Mouse (Mus musculus): ENCODE results near the gene Tmem131.
"Not testable (repeated sequence)": the region's sequence is repeated elsewhere in the genome, so short reads cannot be mapped to it uniquely, and the experiment has no call there.

Tmem131 gene

GRCm38 (mm10) chr1:36835593-36835992 lies 107.9 kb downstream of the Tmem131 start:
- DNase-seq (ENCODE audit: low spot score in 2 of 2): no peak

GRCm38 (mm10) chr1:36834090-36834489 lies 109.4 kb downstream of the Tmem131 start:
- no peak for DNase-seq (ENCODE audit: low spot score in 2 of 2)

- DNase-seq (ENCODE audit: low spot score in 2 of 2): no peak
Measured at GRCm38 (mm10) chr1:36830913-36831866, 112.3 kb downstream of the Tmem131 start.

GRCm38 (mm10) chr1:36824356-36824755 lies 119.1 kb downstream of the Tmem131 start:
- DNase-seq (ENCODE audit: low spot score in 2 of 2): no peak

GRCm38 (mm10) chr1:36821918-36822317 lies 121.5 kb downstream of the Tmem131 start:
- not testable (repeated sequence) for DNase-seq (ENCODE audit: low spot score in 2 of 2)

- DNase-seq (ENCODE audit: low spot score in 2 of 2): no peak
Measured at GRCm38 (mm10) chr1:36815166-36815565, 128.3 kb downstream of the Tmem131 start.

GRCm38 (mm10) chr1:36814271-36814903 lies 129.1 kb downstream of the Tmem131 start:
- no peak for DNase-seq (ENCODE audit: low spot score in 2 of 2)

GRCm38 (mm10) chr1:36813415-36813814 lies 130.1 kb downstream of the Tmem131 start:
- no peak for DNase-seq (ENCODE audit: low spot score in 2 of 2)

GRCm38 (mm10) chr1:36811806-36812205 lies 131.7 kb downstream of the Tmem131 start:
- no peak for DNase-seq (ENCODE audit: low spot score in 2 of 2)

- DNase-seq (ENCODE audit: low spot score in 2 of 2): peak in 1 of 2 experiments; percentile 45
Measured at GRCm38 (mm10) chr1:36807782-36808565, 135.5 kb downstream of the Tmem131 start.

GRCm38 (mm10) chr1:36807086-36807485 lies 136.4 kb downstream of the Tmem131 start:
- peak in 1 of 2 experiments; percentile 26 for DNase-seq (ENCODE audit: low spot score in 2 of 2)

- DNase-seq (ENCODE audit: low spot score in 2 of 2): no peak
Measured at GRCm38 (mm10) chr1:36806181-36806905, 137.1 kb downstream of the Tmem131 start.

- no peak for DNase-seq (ENCODE audit: low spot score in 2 of 2)
Measured at GRCm38 (mm10) chr1:36804833-36805232, 138.6 kb downstream of the Tmem131 start.

- DNase-seq (ENCODE audit: low spot score in 2 of 2): no peak
Measured at GRCm38 (mm10) chr1:36804259-36804658, 139.2 kb downstream of the Tmem131 start.

GRCm38 (mm10) chr1:36800379-36801011 lies 143.0 kb downstream of the Tmem131 start:
- no peak for DNase-seq (ENCODE audit: low spot score in 2 of 2)

GRCm38 (mm10) chr1:36797481-36797880 lies 146.0 kb downstream of the Tmem131 start:
- DNase-seq (ENCODE audit: low spot score in 2 of 2): no peak

GRCm38 (mm10) chr1:36796711-36797110 lies 146.8 kb downstream of the Tmem131 start:
- no peak for DNase-seq (ENCODE audit: low spot score in 2 of 2)

GRCm38 (mm10) chr1:36789416-36789815 lies 154.1 kb downstream of the Tmem131 start:
- no peak for DNase-seq (ENCODE audit: low spot score in 2 of 2)

GRCm38 (mm10) chr1:36786377-36786776 lies 157.1 kb downstream of the Tmem131 start:
- no peak for DNase-seq (ENCODE audit: low spot score in 2 of 2)

GRCm38 (mm10) chr1:36785238-36785641 lies 158.2 kb downstream of the Tmem131 start:
- DNase-seq (ENCODE audit: low spot score in 2 of 2): no peak

All from urinary bladder, postnatal 4 days (tissue).